Mouse (Mus musculus) natural killer cell, adult 2 months (primary cell): ENCODE data around the gene L3mbtl3.
A peak's percentile ranks its signal among the peaks of the same experiment; 100 is the strongest.

ENCODE experiments used
- DNase-seq, 2 experiments: peaks; one replicate each; pipeline ENCODE4 v3.0.0; 2022; ENCODE audit warnings: low spot score in 2 of 2

Gene L3mbtl3

GRCm38 (mm10) chr10:26243203-26243602 is 132.6 kb downstream of the L3mbtl3 start:
- DNase-seq, result no peak

- no peak for DNase-seq
Measured at GRCm38 (mm10) chr10:26239090-26239489, 136.7 kb downstream of the L3mbtl3 start.

- DNase-seq, result no peak
Measured at GRCm38 (mm10) chr10:26238559-26238958, 137.2 kb downstream of the L3mbtl3 start.

- DNase-seq, result no peak
Measured at GRCm38 (mm10) chr10:26232071-26232653, 143.6 kb downstream of the L3mbtl3 start.

GRCm38 (mm10) chr10:26229488-26229887 is 146.3 kb downstream of the L3mbtl3 start, which contains the start of gene Samd3:
Gene Samd3 (plus strand): TSS chr10:26229707.
- DNase-seq, result peak; percentile 39 to 74

GRCm38 (mm10) chr10:26228187-26228586 is 147.6 kb downstream of the L3mbtl3 start:
- peak; percentile 13 to 58 for DNase-seq

GRCm38 (mm10) chr10:26226734-26227133 is 149.0 kb downstream of the L3mbtl3 start:
- no peak for DNase-seq

GRCm38 (mm10) chr10:26226241-26226640 is 149.5 kb downstream of the L3mbtl3 start:
- DNase-seq, result no peak
